Mouse (Mus musculus) kidney, postnatal 0 days (tissue): ENCODE measurements around the gene Afap1. TPM values are rescaled to one million over a fixed set of nuclear protein-coding genes. Genes with fewer than 3 reads are reported as not detected.

Source experiments
- ATAC-seq: fragments of 200-750 bp; cut with Nextera tagmentation; replicated peaks from 2 replicates; pipeline ENCODE4 v1.8.0; 2017; ENCODE audit warnings: low read depth, moderate number of reproducible peaks, moderate TSS enrichment, moderate library complexity; ENCODE audit not compliant: low FRiP score
- DNase-seq: peaks from one replicate; pipeline ENCODE4 v3.0.0-alpha.2; 2016; ENCODE audit warnings: low spot score
- H3K27ac ChIP-seq: fragments of 300-500 bp; sonication (generic); 2 replicates; pipeline ENCODE4 v1.5.1; 2014; ENCODE audit warnings: mild to moderate bottlenecking
- H3K27me3 ChIP-seq: fragments of 300-500 bp; sonication (generic); 2 replicates; pipeline ENCODE4 v1.6.1; 2014; ENCODE audit warnings: low read length, mixed read lengths; ENCODE audit not compliant: insufficient read depth
- H3K36me3 ChIP-seq: fragments of 300-500 bp; sonication (generic); 2 replicates; pipeline ENCODE4 v1.6.1; 2014; ENCODE audit warnings: low read length, mixed read lengths; ENCODE audit not compliant: insufficient read depth
- H3K4me1 ChIP-seq: fragments of 300-500 bp; sonication (generic); replicated peaks from 2 replicates; pipeline ENCODE4 v1.6.1; 2014; ENCODE audit warnings: antibody characterized with exemption, low read length, mixed read lengths; ENCODE audit not compliant: insufficient read depth
- H3K4me2 ChIP-seq: fragments of 300-500 bp; sonication (generic); 2 replicates; pipeline ENCODE4 v1.6.1; 2014; ENCODE audit warnings: mild to moderate bottlenecking, low read length, moderate library complexity, mixed read lengths
- H3K4me3 ChIP-seq: fragments of 300-500 bp; sonication (generic); replicated peaks from 2 replicates; pipeline ENCODE4 v1.5.1; 2014; ENCODE audit warnings: low read depth, low read length
- H3K9ac ChIP-seq: fragments of 300-500 bp; sonication (generic); 2 replicates; pipeline ENCODE4 v1.6.1; 2014; ENCODE audit warnings: low read depth, low read length
- H3K9me3 ChIP-seq: fragments of 300-500 bp; sonication (generic); replicated peaks from 2 replicates; pipeline ENCODE4 v1.6.1; 2016; ENCODE audit warnings: low read length, inconsistent platforms, mixed read lengths
- CTCF ChIP-seq: IDR thresholded peaks from 2 replicates; pipeline ENCODE4 v1.5.1; 2016; ENCODE audit warnings: antibody characterized with exemption, low read depth, mild to moderate bottlenecking, moderate library complexity
- WGBS: fragments of 180-500 bp; shearing (Covaris S2); extraction: QIAGEN DNeasy Blood & Tissue Kit; methylation state at CpG from one replicate; pipeline ENCODE4 v1.1.7; 2014; 5-methylcytosine and 5-hydroxymethylcytosine counted together
- polyA plus RNA-seq: library from polyadenylated mRNA; unstranded; fragments of >200 nt; fragmentation: Nextera tagmentation; extraction: Ambion mirVana; gene quantifications from 2 replicates; pipeline ENCODE4 v1.2.1, GENCODE M21; 2015

Gene Afap1
- polyA plus RNA-seq, 1 experiment from 2014 or later = 19.1 TPM

DNA sequence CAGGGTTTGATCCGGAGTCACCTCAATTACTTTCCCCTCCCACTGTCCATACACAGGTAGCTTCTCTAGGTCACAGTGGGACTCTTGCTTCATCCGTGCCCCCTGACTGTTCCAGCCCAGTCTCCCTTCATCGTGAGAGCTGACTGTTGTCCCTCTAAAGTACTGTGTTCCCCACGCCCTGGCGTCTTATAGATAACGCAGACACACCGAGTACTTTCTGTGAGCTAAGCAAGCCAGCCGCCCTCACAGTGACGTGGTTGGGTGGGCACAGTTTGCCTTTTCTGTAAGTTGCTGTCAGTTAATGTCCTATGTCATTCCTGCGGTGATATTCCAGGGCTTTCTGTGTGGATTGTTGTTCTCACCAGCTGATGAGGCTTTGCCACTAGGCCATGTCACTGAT lies 39.9 kb downstream of the Afap1 start:
- H3K4me3 ChIP-seq = no peak overlapping the region
- H3K9ac ChIP-seq = no peak overlapping the region
- no peaks in the 10 kb centered on the region for H3K9me3 ChIP-seq
- no peak for DNase-seq
- H3K27me3 ChIP-seq = no peaks in the 10 kb centered on the region
- 0 out of 2 replicates have a peak, but pooled peaks cover 4% of the 10 kb centered on the region for H3K4me1 ChIP-seq
- WGBS = 64% methylated on average over 10 of the region's 10 CpGs
- peaks cover 11% of the 10 kb centered on the region; the same call in 1 of the 2 replicates for H3K36me3 ChIP-seq
- no peak overlapping the region for H3K27ac ChIP-seq
- no peak overlapping the region for H3K4me2 ChIP-seq
- no peak for ATAC-seq
- TF ChIP-seq CTCF = no peak

DNA sequence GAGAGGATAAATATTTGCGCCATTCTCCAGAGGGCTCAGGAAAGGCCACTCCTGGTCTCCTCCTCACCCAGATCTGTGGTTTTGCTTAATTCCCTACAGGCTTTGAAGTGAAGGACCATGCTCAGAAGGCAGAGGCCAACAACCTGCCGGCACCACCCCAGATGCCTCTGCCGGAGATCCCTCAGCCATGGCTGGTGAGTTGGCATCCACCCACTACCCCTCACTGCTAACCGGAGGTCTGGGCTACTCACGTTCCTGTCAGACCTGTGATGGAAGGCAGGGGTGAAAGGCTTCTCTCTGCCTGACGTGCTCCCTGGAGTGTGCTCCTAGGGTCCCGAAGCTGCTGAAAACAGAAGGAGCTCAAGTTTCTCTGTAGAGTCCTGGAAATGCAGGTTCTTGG lies 42.8 kb downstream of the Afap1 start:
- no peaks in the 10 kb centered on the region for H3K27me3 ChIP-seq
- H3K4me2 ChIP-seq = no peak overlapping the region
- no peak overlapping the region for H3K4me3 ChIP-seq
- ATAC-seq = no peak
- H3K4me1 ChIP-seq = 0 out of 2 replicates have a peak, but pooled peaks cover 7% of the 10 kb centered on the region
- no peak for TF ChIP-seq CTCF
- no peak overlapping the region for H3K9ac ChIP-seq
- DNase-seq = no peak
- WGBS = 68% methylated on average over 7 of the region's 7 CpGs
- H3K36me3 ChIP-seq = peaks cover 11% of the 10 kb centered on the region; the same call in 1 of the 2 replicates
- no peak overlapping the region for H3K27ac ChIP-seq
- no peaks in the 10 kb centered on the region for H3K9me3 ChIP-seq

DNA sequence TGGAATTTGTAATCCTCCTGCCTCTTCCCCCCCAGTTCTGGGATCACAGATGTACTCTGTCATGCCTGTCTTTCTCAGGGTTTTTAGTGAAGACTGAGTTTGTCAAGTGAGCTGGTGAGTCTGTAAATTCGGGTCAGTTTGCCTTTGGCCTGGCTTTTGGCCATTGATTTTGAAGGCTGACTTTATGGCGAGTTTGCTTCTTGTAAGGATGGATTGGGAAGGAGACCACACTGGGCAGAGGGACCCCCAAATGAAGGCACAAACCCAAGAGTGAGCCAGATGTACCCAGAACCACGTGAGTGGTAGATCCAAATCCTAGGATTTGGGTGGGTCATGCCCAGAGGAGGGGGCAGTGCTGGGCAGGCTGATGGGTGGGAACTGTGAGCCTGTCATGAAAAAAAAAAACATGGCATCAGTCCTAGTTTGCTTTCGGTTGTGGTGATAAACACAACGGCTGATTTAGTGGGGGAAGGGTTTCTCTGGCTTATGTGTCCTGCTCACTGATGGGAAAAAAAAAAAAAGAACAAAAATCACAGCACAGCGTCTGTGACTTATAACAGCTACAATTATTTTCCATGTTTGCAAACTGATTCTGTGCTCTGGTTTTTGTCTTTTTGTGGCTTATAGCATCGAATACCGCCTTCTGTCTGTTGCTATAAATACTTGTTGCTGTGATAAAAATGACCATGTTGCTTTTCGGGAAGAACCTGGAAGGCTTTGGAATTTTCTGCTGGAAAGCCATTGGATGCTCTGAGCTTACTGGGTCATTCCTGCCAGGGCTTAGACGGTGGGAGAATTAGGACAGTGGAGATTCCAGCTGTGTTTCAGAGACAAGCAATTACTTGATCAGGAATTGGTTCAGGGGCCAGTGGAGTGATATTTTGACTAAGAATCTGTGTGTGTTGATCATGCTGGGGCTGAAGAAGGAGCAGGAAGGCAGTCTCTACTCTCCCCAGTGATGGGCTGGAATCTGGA lies 45.4 kb downstream of the Afap1 start:
- no peaks in the 10 kb centered on the region for H3K27me3 ChIP-seq
- H3K36me3 ChIP-seq = peaks cover 11% of the 10 kb centered on the region; the same call in 1 of the 2 replicates
- DNase-seq = no peak
- peak overlapping the region; percentile 25 for H3K27ac ChIP-seq
- no peak overlapping the region for H3K4me3 ChIP-seq
- no peak for TF ChIP-seq CTCF
- no peak for ATAC-seq
- H3K9ac ChIP-seq = no peak overlapping the region
- no peaks in the 10 kb centered on the region for H3K9me3 ChIP-seq
- H3K4me1 ChIP-seq = 0 out of 2 replicates have a peak, but pooled peaks cover 7% of the 10 kb centered on the region
- no peak overlapping the region for H3K4me2 ChIP-seq
- 57% methylated on average over 10 of the region's 10 CpGs for WGBS

GRCm38 (mm10) chr5:35939958-35940357 lies 46.8 kb downstream of the Afap1 start:
- Histone ChIP-seq H3K9ac (no peak overlapping the region), H3K9me3 (no peaks in the 10 kb centered on the region), H3K36me3 (peaks cover 11% of the 10 kb centered on the region; the same call in 1 of the 2 replicates), H3K4me2 (no peak overlapping the region), H3K27ac (no peak overlapping the region), H3K4me1 (0 out of 2 replicates have a peak, but pooled peaks cover 7% of the 10 kb centered on the region), H3K4me3 (no peak overlapping the region), H3K27me3 (no peaks in the 10 kb centered on the region)
- DNase-seq (no peak), ATAC-seq (no peak)
- no peak for TF ChIP-seq CTCF
- WGBS = 74% methylated on average over 6 of the region's 6 CpGs

- H3K9ac ChIP-seq = no peak overlapping the region
- TF ChIP-seq CTCF = no peak
- no peaks in the 10 kb centered on the region for H3K27me3 ChIP-seq
- no peaks in the 10 kb centered on the region for H3K9me3 ChIP-seq
- peaks cover 16% of the 10 kb centered on the region; the same call in 1 of the 2 replicates for H3K36me3 ChIP-seq
- peaks cover 7% of the 10 kb centered on the region; the same call in 1 of the 2 replicates for H3K4me1 ChIP-seq
- H3K27ac ChIP-seq = peak overlapping the region; percentile 43
- peak; percentile 78 for DNase-seq
- H3K4me3 ChIP-seq = no peak overlapping the region
- no peak overlapping the region for H3K4me2 ChIP-seq
- 60% methylated on average over 5 of the region's 5 CpGs for WGBS
- no peak for ATAC-seq
Measured at GRCm38 (mm10) chr5:35943541-35943940, 50.4 kb downstream of the Afap1 start.

- no peak for DNase-seq
- peaks cover 36% of the 10 kb centered on the region for H3K36me3 ChIP-seq
- H3K9me3 ChIP-seq = no peaks in the 10 kb centered on the region
- H3K4me3 ChIP-seq = no peak overlapping the region
- H3K27ac ChIP-seq = no peak overlapping the region
- no peak overlapping the region for H3K9ac ChIP-seq
- peaks cover 7% of the 10 kb centered on the region; the same call in 1 of the 2 replicates for H3K4me1 ChIP-seq
- H3K4me2 ChIP-seq = no peak overlapping the region
- no peak for ATAC-seq
- TF ChIP-seq CTCF = no peak
- no peaks in the 10 kb centered on the region for H3K27me3 ChIP-seq
- 87% methylated on average over 2 of the region's 2 CpGs for WGBS
Measured at GRCm38 (mm10) chr5:35946841-35947240, 53.7 kb downstream of the Afap1 start.
